Mouse (Mus musculus) induced T-regulatory cell, adult 2 months (primary cell): ENCODE measurements at regions not wholly inside any gene's neighbourhood (a gene's known extent, or its start where the extent isn't known, plus 50 kb on each side); places are given as distances from the start of the nearest gene placed in this dataset.
"Not testable (repeated sequence)": the region's sequence is repeated elsewhere in the genome, so short reads cannot be mapped to it uniquely, and the experiment has no call there.

Source experiments
- DNase-seq: peaks from one replicate; pipeline ENCODE4 v3.0.0-alpha.2; 2012; ENCODE audit warnings: low read depth

GRCm38 (mm10) chr12:115311956-115312355 is 735.6 kb upstream of the Zfp386 start:
- DNase-seq, result peak; percentile 49

GRCm38 (mm10) chr12:115312604-115313003 is 734.9 kb upstream of the Zfp386 start:
- not testable (repeated sequence) for DNase-seq

- DNase-seq, result peak; percentile 73
Observed at GRCm38 (mm10) chr12:115320641-115321040, 726.9 kb upstream of the Zfp386 start.

- DNase-seq, result no peak
Observed at GRCm38 (mm10) chr12:115328439-115328838, 719.1 kb upstream of the Zfp386 start.

- not testable (repeated sequence) for DNase-seq
Observed at GRCm38 (mm10) chr12:115334770-115335169, 712.8 kb upstream of the Zfp386 start.

GRCm38 (mm10) chr12:115336594-115336993 is 710.9 kb upstream of the Zfp386 start:
- peak; percentile 47 for DNase-seq

GRCm38 (mm10) chr12:115346112-115346511 is 701.4 kb upstream of the Zfp386 start:
- DNase-seq, result not testable (repeated sequence)

GRCm38 (mm10) chr12:115359050-115359449 is 688.5 kb upstream of the Zfp386 start:
- peak; percentile 19 for DNase-seq

- not testable (repeated sequence) for DNase-seq
Observed at GRCm38 (mm10) chr12:115365628-115366027, 681.9 kb upstream of the Zfp386 start.

- DNase-seq, result not testable (repeated sequence)
Observed at GRCm38 (mm10) chr12:115371784-115372183, 675.7 kb upstream of the Zfp386 start.

- DNase-seq, result peak; percentile 44
Observed at GRCm38 (mm10) chr12:115373056-115373455, 674.5 kb upstream of the Zfp386 start.

- DNase-seq, result peak; percentile 12
Observed at GRCm38 (mm10) chr12:115386479-115386878, 661.0 kb upstream of the Zfp386 start.

- DNase-seq, result peak; percentile 22
Observed at GRCm38 (mm10) chr12:115404116-115404515, 643.4 kb upstream of the Zfp386 start.

GRCm38 (mm10) chr12:115404657-115405056 is 642.9 kb upstream of the Zfp386 start:
- DNase-seq, result no peak

- not testable (repeated sequence) for DNase-seq
Observed at GRCm38 (mm10) chr12:115446247-115446646, 601.3 kb upstream of the Zfp386 start.

GRCm38 (mm10) chr12:115452626-115453025 is 594.9 kb upstream of the Zfp386 start:
- peak; percentile 42 for DNase-seq

GRCm38 (mm10) chr12:115464777-115465176 is 582.7 kb upstream of the Zfp386 start:
- not testable (repeated sequence) for DNase-seq

- DNase-seq, result not testable (repeated sequence)
Observed at GRCm38 (mm10) chr12:115468015-115468414, 579.5 kb upstream of the Zfp386 start.

- DNase-seq, result not testable (repeated sequence)
Observed at GRCm38 (mm10) chr12:115468569-115468968, 579.0 kb upstream of the Zfp386 start.

GRCm38 (mm10) chr12:115498865-115499264 is 548.7 kb upstream of the Zfp386 start:
- DNase-seq, result no peak

- not testable (repeated sequence) for DNase-seq
Observed at GRCm38 (mm10) chr12:115507285-115507684, 540.2 kb upstream of the Zfp386 start.

GRCm38 (mm10) chr12:115508615-115509342 is 538.7 kb upstream of the Zfp386 start:
- DNase-seq, result not testable (repeated sequence)

- DNase-seq, result not testable (repeated sequence)
Observed at GRCm38 (mm10) chr12:115518778-115519541, 528.6 kb upstream of the Zfp386 start.
